Mouse (Mus musculus): ENCODE data around the gene Phc3.
A peak's percentile ranks its signal among the peaks of the same experiment; 100 is the strongest.
"Not testable (repeated sequence)": the region's sequence is repeated elsewhere in the genome, so short reads cannot be mapped to it uniquely, and the experiment has no call there.

The Phc3 gene

GRCm38 (mm10) chr3:30869995-30870394 lies 99.2 kb downstream of the Phc3 start:
- no peak for DNase-seq (ENCODE audit: low spot score in 2 of 2)

- no peak for DNase-seq (ENCODE audit: low spot score in 2 of 2)
These were observed 100.6 kb downstream of the Phc3 start for GRCm38 (mm10) chr3:30868625-30869024.

DNA sequence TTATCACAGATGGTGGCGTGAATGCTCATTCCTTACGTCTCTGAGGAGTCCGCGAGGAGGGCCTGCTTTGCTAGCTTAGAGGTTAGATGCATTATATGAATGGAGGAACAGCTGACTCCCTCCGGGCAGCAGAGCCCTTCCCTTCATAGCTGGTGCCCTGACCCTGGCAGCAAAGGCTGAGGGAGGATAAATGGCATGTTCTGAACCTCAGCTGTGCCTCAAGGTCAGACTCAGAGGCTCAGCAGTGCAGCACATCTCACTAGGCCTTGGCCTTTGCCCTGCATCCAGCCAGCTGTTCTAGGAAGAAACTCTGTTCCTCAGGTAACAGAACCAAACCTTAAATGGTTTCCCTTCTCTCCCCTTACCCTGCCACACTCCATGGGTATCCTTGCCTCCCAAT lies 101.0 kb downstream of the Phc3 start:
- no peak for DNase-seq (ENCODE audit: low spot score in 2 of 2)

- DNase-seq (ENCODE audit: low spot score in 2 of 2), result no peak
These were observed 104.6 kb downstream of the Phc3 start for GRCm38 (mm10) chr3:30864640-30865039.

- no peak for DNase-seq (ENCODE audit: low spot score in 2 of 2)
These were observed 105.3 kb downstream of the Phc3 start for GRCm38 (mm10) chr3:30863712-30864435.

DNA sequence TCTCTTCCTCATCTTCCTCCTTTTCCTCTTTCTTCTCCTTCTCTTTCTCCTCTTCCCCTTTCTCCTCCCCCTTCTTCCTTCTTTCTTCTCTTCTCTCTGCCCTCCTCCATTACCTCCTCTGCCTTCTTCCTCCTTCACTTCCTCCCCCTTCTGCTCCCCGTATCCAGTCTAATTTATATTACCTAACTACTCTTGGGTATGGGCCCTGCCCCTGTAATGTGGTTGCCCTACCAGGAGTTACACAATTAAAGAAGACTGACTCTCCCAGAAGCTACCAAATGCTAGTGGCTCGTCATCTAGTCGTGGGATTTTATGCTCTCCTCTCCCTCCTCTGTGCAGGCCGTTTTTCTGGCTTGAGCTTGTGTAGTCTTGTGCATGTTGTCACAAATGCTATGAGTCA lies 108.5 kb downstream of the Phc3 start:
- DNase-seq (ENCODE audit: low spot score in 2 of 2), result no peak

DNA sequence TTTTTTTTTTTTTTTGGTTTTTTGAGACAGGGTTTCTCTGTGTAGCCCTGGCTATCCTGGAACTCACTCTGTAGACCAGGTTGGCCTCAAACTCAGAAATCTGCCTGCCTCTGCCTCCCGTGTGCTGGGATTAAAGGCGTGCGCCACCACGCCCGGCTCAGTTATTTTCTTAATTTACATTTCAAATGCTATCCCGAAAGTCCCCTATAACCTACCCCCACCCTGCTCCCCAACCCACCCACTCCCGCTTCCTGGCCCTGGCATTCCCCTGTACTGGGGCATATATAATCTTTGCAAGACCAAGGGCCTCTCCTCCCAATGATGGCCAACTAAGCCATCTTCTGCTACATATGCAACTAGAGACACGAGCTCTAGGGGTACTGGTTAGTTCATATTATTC lies 109.6 kb downstream of the Phc3 start:
- DNase-seq (ENCODE audit: low spot score in 2 of 2), result not testable (repeated sequence)

- DNase-seq (ENCODE audit: low spot score in 2 of 2), result peak; percentile 41 to 50
These were observed 113.4 kb downstream of the Phc3 start, which contains the start of gene Gpr160 for GRCm38 (mm10) chr3:30855604-30856458. Gene Gpr160, plus strand, starts transcription at chr3:30855950.

GRCm38 (mm10) chr3:30853596-30853995 lies 115.6 kb downstream of the Phc3 start:
- no peak for DNase-seq (ENCODE audit: low spot score in 2 of 2)

- DNase-seq (ENCODE audit: low spot score in 2 of 2), result no peak
These were observed 117.8 kb downstream of the Phc3 start for GRCm38 (mm10) chr3:30851422-30851821.
